Mouse (Mus musculus) MEL (cell line): ENCODE results near the gene Mmp11. TPM values are rescaled to one million over a fixed set of nuclear protein-coding genes. Genes with fewer than 3 reads are reported as not detected.

Experiments
- DNase-seq: peaks from one replicate; pipeline ENCODE4 v3.0.0; 2011; ENCODE audit warnings: low read depth, low spot score
- H3K27ac ChIP-seq: 2 replicates; pipeline ENCODE4 v1.5.1; 2012; ENCODE audit warnings: low read depth, mild to moderate bottlenecking, control low read depth, low read length, moderate library complexity; ENCODE audit not compliant: control insufficient read depth
- H3K27me3 ChIP-seq, 2 experiments: fragments of 150-350 bp in 1 of 2; sonication (generic) in 1 of 2; 2 replicates each; pipeline ENCODE4 v1.6.1; 2012; ENCODE audit warnings: low read length in 2 of 2, mild to moderate bottlenecking in 2 of 2, improper control_type of control experiment in 1 of 2, moderate library complexity in 1 of 2; ENCODE audit not compliant: insufficient read depth in 2 of 2, control insufficient read depth in 1 of 2
- H3K36me3 ChIP-seq, 2 experiments: 2 replicates each; pipeline ENCODE4 v1.6.1; 2012 to 2014; ENCODE audit warnings: low read length in 2 of 2, improper control_type of control experiment in 1 of 2, inconsistent platforms in 1 of 2, mild to moderate bottlenecking in 1 of 2; ENCODE audit not compliant: insufficient read depth in 2 of 2, control insufficient read depth in 1 of 2
- H3K4me1 ChIP-seq, 2 experiments: fragments of 150-350 bp in 1 of 2; sonication (generic) in 1 of 2; 2 replicates each; pipeline ENCODE4 v1.6.1; 2012; ENCODE audit warnings: low read length in 2 of 2, improper control_type of control experiment in 1 of 2, mild to moderate bottlenecking in 1 of 2; ENCODE audit not compliant: insufficient read depth in 2 of 2, control insufficient read depth in 1 of 2
- H3K4me3 ChIP-seq, 2 experiments: fragments of 150-350 bp in 1 of 2; sonication (generic) in 1 of 2; 2 replicates each; pipeline ENCODE4 v1.5.1; 2012; ENCODE audit warnings: low read depth in 2 of 2, low read length in 2 of 2, mild to moderate bottlenecking in 2 of 2, moderate library complexity in 2 of 2, control low read depth in 1 of 2, improper control_type of control experiment in 1 of 2; ENCODE audit not compliant: control insufficient read depth in 1 of 2, insufficient read depth in 1 of 2
- H3K79me2 ChIP-seq: 2 replicates; pipeline ENCODE4 v1.6.1; 2012; ENCODE audit warnings: mild to moderate bottlenecking, low read length, moderate library complexity; ENCODE audit not compliant: control insufficient read depth, poor library complexity, insufficient read depth
- H3K9ac ChIP-seq: 2 replicates; pipeline ENCODE4 v1.6.1; 2012; ENCODE audit warnings: low read depth, mild to moderate bottlenecking, control low read depth, low read length, moderate library complexity; ENCODE audit not compliant: control insufficient read depth, poor library complexity, severe bottlenecking
- H3K9me3 ChIP-seq: fragments of 150-350 bp; sonication (generic); replicated peaks from 2 replicates; pipeline ENCODE4 v1.6.1; 2012; ENCODE audit warnings: mild to moderate bottlenecking, low read length, improper control_type of control experiment, moderate library complexity; ENCODE audit not compliant: insufficient read depth
- BHLHE40 ChIP-seq: IDR thresholded peaks from 2 replicates; pipeline ENCODE4 v1.6.1; 2012; ENCODE audit warnings: low read depth, mild to moderate bottlenecking, inconsistent platforms, low read length, improper control_type of control experiment, borderline replicate concordance
- CTCF ChIP-seq, 3 experiments: IDR thresholded peaks in 2 of 3; conservative IDR thresholded peaks in 1 of 3; 2 replicates each; pipeline ENCODE4 v1.5.1; 2011 to 2012; ENCODE audit warnings: low read length in 3 of 3, low read depth in 2 of 3, mild to moderate bottlenecking in 2 of 3, improper control_type of control experiment in 1 of 3, inconsistent platforms in 1 of 3, mixed read lengths in 1 of 3, moderate library complexity in 1 of 3; ENCODE audit not compliant: control insufficient read depth in 1 of 3, insufficient read depth in 1 of 3, poor library complexity in 1 of 3, severe bottlenecking in 1 of 3
- E2F4 ChIP-seq: IDR thresholded peaks from 2 replicates; pipeline ENCODE4 v1.6.1; 2011; ENCODE audit warnings: low read depth, low read length, improper control_type of control experiment, borderline replicate concordance
- EP300 ChIP-seq, 2 experiments: IDR thresholded peaks; 2 replicates each; pipeline ENCODE4 v1.6.1; 2011; ENCODE audit warnings: improper control_type of control experiment in 2 of 2, low read length in 2 of 2, low read depth in 1 of 2, mild to moderate bottlenecking in 1 of 2
- ETS1 ChIP-seq: IDR thresholded peaks from 2 replicates; pipeline ENCODE4 v1.6.1; 2012; ENCODE audit warnings: low read depth, mild to moderate bottlenecking, inconsistent platforms, low read length, improper control_type of control experiment, moderate library complexity
- GABPA ChIP-seq: IDR thresholded peaks from 2 replicates; pipeline ENCODE4 v1.6.1; 2012; ENCODE audit warnings: low read depth, mild to moderate bottlenecking, inconsistent platforms, low read length, improper control_type of control experiment, moderate library complexity
- GATA1 ChIP-seq: IDR thresholded peaks from 2 replicates; pipeline ENCODE4 v1.6.1; 2011; ENCODE audit warnings: low read depth, low read length, improper control_type of control experiment
- HCFC1 ChIP-seq: IDR thresholded peaks from 2 replicates; pipeline ENCODE4 v1.6.1; 2012; ENCODE audit warnings: low read depth, mild to moderate bottlenecking, inconsistent platforms, low read length, improper control_type of control experiment, moderate library complexity
- MAX ChIP-seq: IDR thresholded peaks from 2 replicates; pipeline ENCODE4 v1.6.1; 2011; ENCODE audit warnings: low read length, improper control_type of control experiment
- MXI1 ChIP-seq: IDR thresholded peaks from 2 replicates; pipeline ENCODE4 v1.6.1; 2011; ENCODE audit warnings: mild to moderate bottlenecking, low read depth, low read length, improper control_type of control experiment
- MYC ChIP-seq: IDR thresholded peaks from 2 replicates; pipeline ENCODE4 v1.6.1; 2011; ENCODE audit warnings: low read depth, mild to moderate bottlenecking, low read length, improper control_type of control experiment, moderate library complexity
- NRF1 ChIP-seq: IDR thresholded peaks from 2 replicates; pipeline ENCODE4 v1.6.1; 2014; ENCODE audit warnings: low read depth, mild to moderate bottlenecking, inconsistent platforms, low read length, improper control_type of control experiment, moderate library complexity; ENCODE audit not compliant: poor library complexity, insufficient read depth, severe bottlenecking
- POLR2A ChIP-seq, 2 experiments: IDR thresholded peaks; 2 replicates each; pipeline ENCODE4 v1.6.1; 2011 to 2012; ENCODE audit warnings: low read length in 2 of 2, mild to moderate bottlenecking in 2 of 2, control low read depth in 1 of 2, improper control_type of control experiment in 1 of 2, low read depth in 1 of 2, moderate library complexity in 1 of 2; ENCODE audit not compliant: control insufficient read depth in 1 of 2, insufficient read depth in 1 of 2, poor library complexity in 1 of 2
- POLR2AphosphoS5 ChIP-seq: IDR thresholded peaks from 2 replicates; pipeline ENCODE4 v1.6.1; 2012; ENCODE audit warnings: low read depth, borderline replicate concordance, mild to moderate bottlenecking, inconsistent platforms, low read length, moderate library complexity, mixed read lengths
- SIN3A ChIP-seq: IDR thresholded peaks from 2 replicates; pipeline ENCODE4 v1.6.1; 2012; ENCODE audit warnings: low read length, improper control_type of control experiment, inconsistent platforms
- TAL1 ChIP-seq: IDR thresholded peaks from 2 replicates; pipeline ENCODE4 v1.6.1; 2012; ENCODE audit warnings: mild to moderate bottlenecking, inconsistent platforms, low read length, moderate library complexity, mixed read lengths
- TCF12 ChIP-seq: IDR thresholded peaks from 2 replicates; pipeline ENCODE4 v1.6.1; 2014; ENCODE audit warnings: low read depth, mild to moderate bottlenecking, inconsistent platforms, low read length, improper control_type of control experiment, moderate library complexity
- ZMIZ1 ChIP-seq: IDR thresholded peaks from 2 replicates; pipeline ENCODE4 v1.6.1; 2012; ENCODE audit warnings: low read depth, mild to moderate bottlenecking, inconsistent platforms, low read length, improper control_type of control experiment, moderate library complexity
- polyA plus RNA-seq, 2 experiments: library from polyadenylated mRNA; stranded (reverse) in 1 of 2; unstranded in 1 of 2; fragments of >175 nt in 1 of 2; fragments of >200 nt in 1 of 2; gene quantifications; 2 replicates each; pipeline versions ENCODE4 v1.2.1 to v1.2.4; 2012; ENCODE audit warnings: low replicate concordance in 2 of 2, low read depth in 1 of 2; ENCODE audit not compliant: insufficient read length in 2 of 2, insufficient read depth in 1 of 2, missing spikeins in 1 of 2
- total RNA-seq: library from RNA; depleted of rRNA; stranded (reverse); fragments of 300-350 nt; gene quantifications from 2 replicates; pipeline ENCODE4 v1.2.3, GENCODE M21; 2012

Gene Mmp11
- total and polyA plus RNA-seq, 3 experiments, result 1.3 to 5.9 TPM; not detected in 1

GRCm38 (mm10) chr10:75942736-75943477 lies 6.6 kb upstream of the Mmp11 start, which contains the start of gene Vpreb3:
Vpreb3 (plus strand) TSS chr10:75943057.
- Histone ChIP-seq H3K4me3 (peak within 1 kb of the TSS; percentile 38 to 50), H3K27ac (peak within 1 kb of the TSS; percentile 6), H3K79me2 (no peaks in the 10 kb centered on the region; the same call in 1 of the 2 replicates), H3K27me3 (no peaks in the 10 kb centered on the region), H3K4me1 (peaks cover 8 to 40% of the 10 kb centered on the region in 2 experiments), H3K9me3 (no peaks in the 10 kb centered on the region), H3K36me3 (peaks cover 0 to 30% of the 10 kb centered on the region in 2 experiments; a peak in 2 of 4 replicates), H3K9ac (peak within 1 kb of the TSS; percentile 18)
- DNase-seq, result peak; percentile 66
- TF ChIP-seq POLR2AphosphoS5 (no peak), TCF12 (peak; percentile 4; the same call in 1 of the 2 replicates), GATA1 (0 out of 2 replicates have a peak, but pooled peaks have one; percentile 28), SIN3A (peak; percentile 29; the same call in 1 of the 2 replicates), E2F4 (no peak), EP300 (IDR thresholded peaks at IDR 0.05; ENCODE audit: low read depth in 1 of 2, low read length in 2 of 2) (peak in 1 of 2 experiments; percentile 33; a peak in 1 of 4 replicates), ETS1 (0 out of 2 replicates have a peak, but pooled peaks have one; percentile 25)

GRCm38 (mm10) chr10:75941042-75941824 lies 4.9 kb upstream of the Mmp11 start:
- Histone ChIP-seq H3K4me1 (peaks cover 14 to 51% of the 10 kb centered on the region in 2 experiments), H3K36me3 (peaks cover 0 to 40% of the 10 kb centered on the region in 2 experiments; a peak in 2 of 4 replicates), H3K27me3 (no peaks in the 10 kb centered on the region), H3K9ac (no peak overlapping the region), H3K27ac (no peak overlapping the region), H3K9me3 (no peaks in the 10 kb centered on the region), H3K79me2 (peaks cover 4% of the 10 kb centered on the region), H3K4me3 (no peak overlapping the region)
- TF ChIP-seq MXI1 (no peak), NRF1 (no peak), HCFC1 (no peak), TAL1 (no peak), POLR2AphosphoS5 (no peak), ZMIZ1 (no peak), TCF12 (no peak), GABPA (no peak), SIN3A (no peak), MYC (no peak), CTCF (IDR thresholded peaks at IDR 0.05 in 2 of 3, conservative IDR thresholded peaks at IDR 0.05 in 1 of 3; ENCODE audit: control insufficient read depth in 1 of 3, insufficient read depth in 1 of 3, low read depth in 2 of 3, low read length in 3 of 3, poor library complexity in 1 of 3, severe bottlenecking in 1 of 3) (no peak), BHLHE40 (no peak), POLR2A (IDR thresholded peaks at IDR 0.05; ENCODE audit: control insufficient read depth in 1 of 2, insufficient read depth in 1 of 2, low read depth in 1 of 2, low read length in 2 of 2, poor library complexity in 1 of 2) (no peak), MAX (no peak)
- DNase-seq, result no peak
